Mouse (Mus musculus) cerebellum, adult 11 months (tissue): ENCODE measurements around the gene Med21.
A peak's percentile ranks its signal among the peaks of the same experiment; 100 is the strongest.

Experiments used
- DNase-seq: peaks from one replicate; pipeline ENCODE4 v3.0.0; 2022

Med21 gene

GRCm38 (mm10) chr6:146642276-146643183, at the start of gene Med21, which contains the start of gene Tm7sf3:
Gene Med21, plus strand, starts transcription at chr6:146642547.
Gene Tm7sf3, minus strand, starts transcription at chr6:146642824.
- peak; percentile 98 for DNase-seq

GRCm38 (mm10) chr6:146602601-146603000, 39.7 kb upstream of the Med21 start:
- DNase-seq, result no peak

- no peak for DNase-seq
These were observed 38.7 kb upstream of the Med21 start for GRCm38 (mm10) chr6:146603651-146604050.

GRCm38 (mm10) chr6:146611385-146611784, 31.0 kb upstream of the Med21 start:
- DNase-seq, result no peak

GRCm38 (mm10) chr6:146611897-146612296, 30.4 kb upstream of the Med21 start:
- DNase-seq, result no peak

GRCm38 (mm10) chr6:146612736-146613135, 29.6 kb upstream of the Med21 start:
- DNase-seq, result no peak

GRCm38 (mm10) chr6:146613907-146614306, 28.4 kb upstream of the Med21 start:
- no peak for DNase-seq

- no peak for DNase-seq
These were observed 27.8 kb upstream of the Med21 start for GRCm38 (mm10) chr6:146614541-146614940.

GRCm38 (mm10) chr6:146615891-146616290, 26.5 kb upstream of the Med21 start:
- DNase-seq, result no peak

- no peak for DNase-seq
These were observed 25.7 kb upstream of the Med21 start for GRCm38 (mm10) chr6:146616670-146617069.

- DNase-seq, result no peak
These were observed 14.2 kb upstream of the Med21 start for GRCm38 (mm10) chr6:146628123-146628522.

- no peak for DNase-seq
These were observed 12.3 kb upstream of the Med21 start for GRCm38 (mm10) chr6:146629781-146630756.

GRCm38 (mm10) chr6:146630961-146631360, 11.4 kb upstream of the Med21 start:
- no peak for DNase-seq

GRCm38 (mm10) chr6:146631847-146632246, 10.5 kb upstream of the Med21 start:
- no peak for DNase-seq

GRCm38 (mm10) chr6:146632403-146632802, 9.9 kb upstream of the Med21 start:
- no peak for DNase-seq

GRCm38 (mm10) chr6:146633097-146633496, 9.2 kb upstream of the Med21 start:
- DNase-seq, result no peak

- no peak for DNase-seq
These were observed 8.7 kb upstream of the Med21 start for GRCm38 (mm10) chr6:146633629-146634014.

- peak; percentile 81 for DNase-seq
These were observed 8.2 kb upstream of the Med21 start for GRCm38 (mm10) chr6:146634015-146634722.

GRCm38 (mm10) chr6:146634759-146635606, 7.4 kb upstream of the Med21 start:
- no peak for DNase-seq

GRCm38 (mm10) chr6:146636482-146636881, 5.9 kb upstream of the Med21 start:
- DNase-seq, result no peak

- DNase-seq, result no peak
These were observed 2.0 kb upstream of the Med21 start for GRCm38 (mm10) chr6:146640068-146640965.
